Mouse (Mus musculus): ENCODE measurements around the gene Gadd45a.
"Not testable (repeated sequence)": the region's sequence is repeated elsewhere in the genome, so short reads cannot be mapped to it uniquely, and the experiment has no call there.

The Gadd45a gene

DNA sequence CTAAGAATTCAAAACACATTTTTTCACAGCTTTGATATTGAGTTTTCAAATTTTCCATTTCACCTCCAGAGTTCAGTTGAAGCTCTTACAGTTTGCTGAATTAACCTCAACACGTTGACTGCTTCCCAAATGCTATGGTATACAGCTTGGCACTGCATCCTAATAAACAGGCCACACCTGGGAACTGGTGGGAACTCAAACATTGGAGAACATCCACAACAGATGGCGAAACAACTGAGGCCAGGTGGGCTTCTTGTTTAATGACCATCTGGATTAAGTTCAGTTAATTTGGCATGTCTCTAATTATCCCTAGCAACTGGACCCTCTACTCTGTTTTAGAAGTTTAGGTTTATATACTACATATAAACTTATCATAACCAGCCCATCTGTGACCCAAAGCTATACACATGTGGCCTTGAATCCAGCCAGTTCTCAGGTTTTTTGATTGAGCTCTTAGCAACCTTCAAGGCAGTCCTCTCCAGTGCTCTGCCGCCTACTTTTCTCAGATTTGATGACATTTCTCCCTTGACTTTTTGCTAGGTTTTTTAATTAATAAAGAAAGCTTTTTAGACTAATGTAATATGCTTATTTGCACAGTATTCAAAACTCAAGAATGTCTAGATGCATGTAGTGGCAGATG, 10.9 kb upstream of the Gadd45a start:
- DNase-seq = no peak

DNA sequence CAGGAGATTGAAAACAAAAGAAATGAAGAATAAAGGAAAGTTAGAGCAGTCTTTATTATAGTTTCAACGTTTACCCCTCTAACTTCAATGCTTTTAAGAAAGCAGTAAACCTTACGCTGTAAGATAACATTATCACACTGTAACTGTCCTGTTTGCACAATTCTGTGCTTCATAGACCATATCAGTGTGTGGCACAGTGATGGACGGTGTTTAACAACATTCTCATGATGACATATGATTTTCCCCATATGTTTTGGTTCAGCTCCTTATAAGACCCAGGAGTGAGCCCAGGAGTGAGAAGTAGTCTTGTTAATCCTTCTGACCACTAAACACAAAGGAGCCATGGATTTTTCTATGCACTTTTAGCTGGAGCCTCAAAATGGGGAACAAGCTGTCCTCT, 9.7 kb upstream of the Gadd45a start:
- no peak for DNase-seq

- DNase-seq = no peak
These were observed 8.2 kb upstream of the Gadd45a start for GRCm38 (mm10) chr6:67045424-67045823.

GRCm38 (mm10) chr6:67040904-67041410, 3.7 kb upstream of the Gadd45a start:
- DNase-seq = no peak

DNA sequence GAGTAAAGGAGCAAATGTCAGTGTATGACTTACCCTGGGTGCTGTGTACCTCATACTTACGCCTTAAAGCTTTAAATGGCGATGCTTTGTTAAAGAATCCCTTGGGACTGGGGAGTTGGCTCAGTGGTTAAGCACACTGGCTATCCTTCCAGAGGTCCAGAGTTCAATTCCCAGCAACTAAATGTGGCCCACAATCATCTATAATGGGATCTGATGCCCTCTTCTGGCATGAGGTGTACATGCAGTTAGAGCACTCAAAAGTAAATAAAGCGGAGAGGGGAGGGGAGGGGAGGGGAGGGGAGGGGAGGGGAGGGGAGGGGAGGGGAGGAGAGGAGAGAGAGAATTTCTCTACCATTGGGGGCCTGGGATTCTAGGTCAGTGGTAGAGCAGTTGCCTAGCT, 1.7 kb upstream of the Gadd45a start:
- no peak for DNase-seq

GRCm38 (mm10) chr6:67036356-67036811, 873 bp downstream of the Gadd45a start:
- peak; percentile 87 to 93 for DNase-seq

- DNase-seq = peak; percentile 37 to 51
These were observed 1.6 kb downstream of the Gadd45a start for GRCm38 (mm10) chr6:67035388-67036299.

- no peak for DNase-seq
These were observed 2.7 kb downstream of the Gadd45a start for GRCm38 (mm10) chr6:67034331-67035130.

GRCm38 (mm10) chr6:67033604-67034003, 3.7 kb downstream of the Gadd45a start:
- no peak for DNase-seq

- not testable (repeated sequence) for DNase-seq
These were observed 4.3 kb downstream of the Gadd45a start for GRCm38 (mm10) chr6:67032972-67033371.

- not testable (repeated sequence) for DNase-seq
These were observed 4.7 kb downstream of the Gadd45a start for GRCm38 (mm10) chr6:67032551-67032950.

DNA sequence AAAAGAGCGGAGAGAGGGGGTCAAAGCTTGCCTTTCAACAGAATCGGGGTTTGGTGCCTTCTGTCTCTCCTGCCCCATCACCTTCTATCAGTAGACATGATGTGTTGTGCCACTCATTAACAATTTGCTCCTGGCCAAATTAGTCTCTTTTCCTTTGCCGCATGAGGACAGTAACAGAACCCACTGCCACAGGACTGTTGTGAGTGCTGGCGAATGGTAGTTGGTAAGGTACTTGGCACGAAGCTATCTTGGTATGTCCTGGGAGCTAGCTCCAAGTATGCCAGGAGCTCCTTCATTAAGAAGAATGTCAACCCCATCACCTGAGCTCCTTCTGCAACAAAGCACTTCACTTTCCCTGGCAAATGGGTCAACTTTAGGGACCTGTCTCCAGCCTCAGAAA, 6.4 kb downstream of the Gadd45a start:
- DNase-seq = no peak

- no peak for DNase-seq
These were observed 6.8 kb downstream of the Gadd45a start for GRCm38 (mm10) chr6:67030416-67030815.

GRCm38 (mm10) chr6:67029987-67030386, 7.3 kb downstream of the Gadd45a start:
- no peak for DNase-seq

DNA sequence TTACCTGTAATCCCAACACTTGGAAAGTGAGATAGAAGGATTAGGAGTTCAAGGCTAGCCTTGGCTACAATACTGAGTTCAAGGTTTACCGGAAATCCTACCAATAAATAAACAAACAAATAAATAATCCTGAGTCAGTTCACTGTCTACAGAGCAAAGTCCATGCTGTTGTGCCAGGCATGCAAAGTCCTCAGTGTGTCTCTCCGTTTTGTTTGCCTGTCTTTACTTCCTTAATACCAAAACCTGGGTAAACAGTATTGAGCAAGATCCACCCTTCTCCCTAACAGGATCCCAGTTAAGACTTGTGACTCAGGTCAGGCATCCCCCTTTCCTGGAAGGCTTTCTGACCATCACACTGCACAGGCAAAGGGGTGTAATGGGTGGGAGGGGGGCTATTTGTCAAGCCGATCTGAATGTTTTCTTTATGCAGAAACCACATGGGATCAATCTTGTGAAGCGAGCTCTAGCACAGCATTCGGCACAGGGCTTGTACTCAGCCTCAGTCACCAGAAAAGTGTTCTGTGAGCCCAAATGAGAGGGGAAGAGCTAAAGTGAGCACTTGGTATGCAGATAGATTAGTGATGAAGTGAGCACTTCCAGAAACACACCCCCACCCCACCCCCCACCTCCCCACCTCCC, 7.8 kb downstream of the Gadd45a start:
- DNase-seq = no peak

GRCm38 (mm10) chr6:67027438-67028142, 9.7 kb downstream of the Gadd45a start:
- DNase-seq = no peak

- DNase-seq = no peak
These were observed 10.6 kb downstream of the Gadd45a start for GRCm38 (mm10) chr6:67026661-67027060.

GRCm38 (mm10) chr6:67023729-67024128, 13.5 kb downstream of the Gadd45a start:
- no peak for DNase-seq

GRCm38 (mm10) chr6:67021308-67021707, 15.9 kb downstream of the Gadd45a start:
- DNase-seq = no peak

- not testable (repeated sequence) for DNase-seq
These were observed 18.3 kb downstream of the Gadd45a start for GRCm38 (mm10) chr6:67019001-67019400.

GRCm38 (mm10) chr6:67018365-67018764, 18.9 kb downstream of the Gadd45a start:
- no peak for DNase-seq

All from kidney, postnatal 4 days (tissue).